Mouse (Mus musculus) adrenal gland, adult 2 months (tissue): ENCODE measurements around the gene Eif4e3. TPM values are rescaled to one million over a fixed set of nuclear protein-coding genes. Genes with fewer than 3 reads are reported as not detected.

ENCODE experiments used
- DNase-seq: peaks from one replicate; pipeline ENCODE4 v3.0.0; 2021
- long read RNA-seq: library from polyadenylated mRNA; stranded (forward); transcript quantifications from one replicate; pipeline ENCODE4 v2.0.0, GENCODE M21; 2021
- polyA plus RNA-seq: library from polyadenylated mRNA; depleted of rRNA; stranded (reverse); fragments of >200 nt; gene quantifications from 2 replicates; pipeline ENCODE4 v1.2.3, GENCODE M21; 2012; rRNA removed
- total RNA-seq, 2 experiments: library from RNA; stranded (reverse); gene quantifications; 2 replicates each; pipeline ENCODE4 v1.2.3; 2021

The Eif4e3 gene
- total RNA-seq = 10 to 100 TPM; 30.2 to 32.6 TPM
- 5.4 and 6.9 TPM in 2 replicates for polyA plus RNA-seq
- long read RNA-seq, transcript Eif4e3-201 (7 exons, 2,515 nt) = major isoform, 41 of 45 reads
- long read RNA-seq, partial matches to known transcripts = 1 of 45 reads
- long read RNA-seq, other reads (novel, unspliced or antisense) = 3 of 45 reads

GRCm38 (mm10) chr6:99666318-99667171 is at the start of gene Eif4e3, which contains the start of gene Gm20696:
Gene Eif4e3, minus strand, starts transcription at chr6:99666771.
Gene Gm20696, minus strand, starts transcription at chr6:99666797.
- DNase-seq = peak; percentile 79

DNA sequence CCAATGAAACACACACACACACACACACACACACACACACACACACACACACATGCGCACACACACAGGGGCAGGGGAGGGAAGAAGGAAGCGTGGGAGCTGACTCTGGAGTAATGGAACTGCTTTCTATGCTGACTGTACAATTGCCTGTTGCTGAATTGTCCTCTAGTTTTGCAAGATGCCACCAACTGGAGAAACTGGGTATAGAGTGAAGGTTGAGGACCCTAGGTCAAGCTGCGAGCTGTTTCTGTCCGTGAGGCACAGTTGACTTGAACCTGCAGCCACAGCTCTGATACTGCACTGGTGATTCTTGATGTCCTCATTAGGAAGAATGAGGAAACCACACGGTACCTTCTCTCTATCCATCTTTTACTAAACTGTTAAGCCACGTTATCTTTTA is 49.3 kb upstream of the Eif4e3 start:
- no peak for DNase-seq

GRCm38 (mm10) chr6:99715191-99715590 is 48.6 kb upstream of the Eif4e3 start:
- no peak for DNase-seq

DNA sequence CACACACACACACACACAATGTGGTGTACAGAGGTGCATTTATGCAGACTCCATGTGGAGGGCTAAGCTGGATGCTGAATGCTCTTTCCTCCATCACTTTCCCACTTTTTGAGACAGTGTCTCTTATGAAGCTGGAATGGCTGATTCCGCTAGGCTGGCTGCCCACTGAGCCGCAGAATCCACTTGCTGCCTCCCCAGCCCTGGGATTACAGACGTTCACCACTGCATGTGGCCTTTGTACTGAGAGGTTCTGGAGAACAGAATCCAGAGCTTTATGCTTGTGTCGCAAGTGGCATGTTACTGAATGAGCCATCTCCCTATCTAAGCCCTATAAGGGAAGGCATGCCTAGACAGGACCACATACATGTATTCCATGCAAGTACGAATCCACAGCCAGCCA is 46.7 kb upstream of the Eif4e3 start:
- DNase-seq = no peak

DNA sequence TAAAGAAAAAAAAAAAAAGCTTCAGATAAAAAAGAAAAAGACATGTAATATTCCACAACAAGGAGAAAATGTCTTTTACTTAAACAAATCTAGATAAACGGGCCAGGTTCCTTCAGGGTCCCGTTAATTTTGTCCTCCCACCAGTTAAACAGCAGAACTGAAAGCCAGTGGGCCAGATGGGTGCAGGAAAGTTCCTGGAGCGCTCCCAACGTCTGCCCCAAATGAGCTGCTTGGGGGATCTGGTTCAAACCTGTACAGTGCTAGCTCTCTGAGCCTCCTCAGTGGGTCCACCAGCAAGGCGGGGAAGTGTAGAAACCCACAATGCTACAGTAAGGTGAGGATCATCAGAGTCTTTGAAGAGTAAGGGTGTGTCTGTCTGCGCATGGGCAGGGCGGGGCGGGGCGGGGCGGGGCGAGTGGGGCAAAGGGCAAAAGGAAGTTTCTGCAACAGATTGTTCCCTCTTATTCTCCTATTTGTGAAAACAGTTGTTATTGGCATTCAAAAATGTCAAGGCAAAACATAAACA is 45.1 kb upstream of the Eif4e3 start:
- no peak for DNase-seq

- DNase-seq = no peak
These were observed 33.9 kb upstream of the Eif4e3 start for GRCm38 (mm10) chr6:99700484-99700883.

GRCm38 (mm10) chr6:99692916-99693841 is 26.6 kb upstream of the Eif4e3 start:
- peak; percentile 48 for DNase-seq

DNA sequence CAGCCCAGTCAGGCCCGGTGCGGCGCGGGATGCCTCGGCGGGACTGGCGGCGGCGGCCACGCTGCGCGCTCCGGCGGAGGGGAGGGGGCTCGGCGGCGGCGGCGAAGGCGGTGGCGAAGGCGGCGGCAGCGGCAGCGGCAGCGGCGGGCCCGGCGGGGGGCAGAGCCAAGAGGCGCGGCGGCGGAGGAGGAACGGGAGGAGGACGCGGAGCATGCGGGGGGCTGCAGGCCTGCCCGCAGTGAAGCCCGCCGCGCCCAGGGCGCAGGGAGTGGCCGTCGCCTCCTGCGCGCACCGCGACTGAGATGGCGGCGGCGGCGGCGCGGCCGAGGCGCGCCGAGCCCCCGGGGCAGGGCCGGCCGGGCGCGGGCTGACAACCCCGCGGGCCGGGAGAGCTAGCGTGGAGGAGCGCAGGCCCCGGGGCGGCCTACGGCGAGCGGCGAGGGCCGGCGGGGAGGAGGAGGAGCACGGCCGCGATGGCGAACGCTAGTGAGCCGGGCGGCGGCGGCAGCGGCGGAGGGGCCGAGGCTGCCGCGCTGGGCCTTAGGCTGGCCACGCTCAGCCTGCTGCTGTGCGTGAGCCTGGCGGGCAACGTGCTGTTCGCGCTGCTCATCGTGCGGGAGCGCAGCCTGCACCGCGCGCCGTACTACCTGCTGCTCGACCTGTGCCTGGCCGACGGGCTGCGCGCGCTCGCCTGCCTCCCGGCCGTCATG is 25.8 kb upstream of the Eif4e3 start, which contains the start of gene Gpr27:
TSS of gene Gpr27 (plus strand) at position 474 of the 710 bp plus-strand sequence.
- peak; percentile 49 for DNase-seq

DNA sequence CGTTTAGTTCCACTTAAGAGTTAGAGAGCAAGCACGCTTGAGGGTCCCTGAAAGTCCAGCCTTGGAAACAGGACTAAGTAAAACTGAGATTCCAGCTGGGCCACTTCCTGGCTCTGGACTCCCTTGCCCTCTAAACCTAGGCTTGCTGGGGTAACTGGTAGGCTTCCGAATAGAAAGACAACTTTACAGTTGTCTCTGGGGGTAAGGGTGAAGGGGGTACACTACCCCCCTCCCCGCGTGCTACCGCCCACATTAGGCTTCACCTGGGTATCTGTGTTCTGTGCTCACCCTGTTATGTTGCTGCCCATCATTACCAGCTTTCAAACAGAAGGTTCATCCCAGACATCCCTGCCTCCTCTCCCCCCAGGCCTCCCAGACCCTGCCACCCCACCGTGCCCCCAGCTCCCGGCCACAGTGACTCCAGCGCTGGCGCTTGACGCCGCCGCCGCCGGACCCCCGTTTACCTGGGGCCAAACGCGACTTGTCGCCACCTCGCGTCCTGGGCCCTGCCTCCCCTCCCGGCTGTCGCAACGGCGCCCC is 25.2 kb upstream of the Eif4e3 start:
- peak; percentile 4 for DNase-seq

GRCm38 (mm10) chr6:99688513-99688912 is 21.9 kb upstream of the Eif4e3 start:
- no peak for DNase-seq

DNA sequence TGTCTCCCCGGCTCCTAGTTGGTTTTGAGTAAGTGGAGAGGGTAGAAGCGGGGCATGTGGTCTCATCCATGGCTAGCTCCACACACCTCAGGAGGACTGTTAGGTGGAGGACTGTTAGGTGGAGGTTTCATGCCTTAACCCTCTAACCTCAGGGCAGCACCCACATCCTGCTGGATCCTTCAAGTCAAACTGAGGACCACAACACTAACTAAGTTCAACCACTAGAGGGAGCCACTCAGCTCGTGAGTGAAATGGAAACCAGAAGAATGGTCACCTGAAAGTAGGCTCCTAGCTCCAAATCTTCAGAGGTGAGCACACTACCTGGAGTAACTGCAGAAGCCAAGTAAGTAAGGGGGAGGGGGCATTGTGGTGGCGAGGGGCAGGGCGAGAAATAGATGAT is 18.3 kb upstream of the Eif4e3 start:
- no peak for DNase-seq

- no peak for DNase-seq
These were observed 17.4 kb upstream of the Eif4e3 start for GRCm38 (mm10) chr6:99683974-99684373.

DNA sequence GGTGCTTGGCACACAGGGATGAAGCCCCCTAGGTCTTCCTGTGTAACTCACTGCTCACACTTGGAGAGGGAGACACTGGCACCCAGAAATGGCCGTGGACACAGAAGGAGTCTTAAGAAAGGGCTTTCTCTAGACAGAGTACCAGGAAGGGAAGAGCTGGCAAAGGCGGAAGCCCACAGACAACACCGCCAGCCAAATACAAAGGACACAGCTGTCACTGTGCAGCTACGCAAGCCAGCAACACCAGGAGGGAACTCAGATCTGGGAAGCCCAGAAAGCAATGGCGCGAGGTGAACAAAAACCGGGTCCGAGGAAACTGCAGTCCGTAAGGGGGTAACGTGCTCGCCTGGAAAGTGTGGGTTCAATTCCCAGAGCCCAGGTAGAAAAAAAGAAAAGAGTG is 11.5 kb upstream of the Eif4e3 start:
- no peak for DNase-seq

GRCm38 (mm10) chr6:99677325-99677724 is 10.8 kb upstream of the Eif4e3 start:
- no peak for DNase-seq

DNA sequence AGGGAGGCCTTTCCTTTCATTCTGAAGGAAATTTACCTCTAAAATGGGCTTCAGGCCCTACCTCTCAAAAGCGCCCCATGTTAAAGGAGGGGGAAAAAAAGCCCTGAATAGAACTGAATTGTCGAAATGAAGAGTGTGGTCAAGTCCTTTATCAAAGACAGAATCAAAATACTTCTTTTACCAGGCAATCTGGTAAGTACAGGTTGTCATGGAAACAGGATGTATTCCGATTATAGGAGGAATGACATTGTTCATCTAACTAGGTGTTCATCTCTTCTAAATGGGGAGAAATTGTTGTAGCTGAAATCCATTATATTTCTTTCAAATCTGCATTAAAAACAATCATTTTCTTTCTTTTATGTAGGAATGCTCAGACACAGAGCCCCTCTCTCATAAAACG is 7.9 kb upstream of the Eif4e3 start:
- DNase-seq = no peak

DNA sequence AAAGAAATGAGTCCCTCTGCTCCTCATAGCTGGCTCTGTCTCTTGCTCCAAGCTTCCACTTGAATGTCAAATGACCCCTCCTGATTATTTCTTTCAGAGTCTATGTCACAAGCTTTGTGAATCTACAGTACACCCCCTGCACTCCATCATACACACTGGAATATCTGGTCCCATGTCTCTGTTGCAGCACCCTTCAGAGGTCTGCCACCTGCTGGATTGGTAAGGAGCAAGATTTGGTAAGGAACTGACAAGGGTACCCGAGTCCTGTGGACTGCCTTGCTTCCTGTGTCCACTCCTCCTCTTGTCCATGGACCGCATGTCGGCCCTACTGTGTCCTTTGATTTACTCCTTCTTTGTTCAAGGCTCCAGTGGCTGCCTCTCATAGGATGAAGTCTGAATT is 5.2 kb upstream of the Eif4e3 start:
- DNase-seq = no peak

GRCm38 (mm10) chr6:99670481-99671119 is 4.0 kb upstream of the Eif4e3 start:
- DNase-seq = peak; percentile 42

GRCm38 (mm10) chr6:99669481-99670325 is 3.1 kb upstream of the Eif4e3 start:
- no peak for DNase-seq

- no peak for DNase-seq
These were observed 719 bp upstream of the Eif4e3 start for GRCm38 (mm10) chr6:99667290-99667689.
